Mouse (Mus musculus): Measurements from ENCODE around the gene Xpr1. TPM values are rescaled to one million over a fixed set of nuclear protein-coding genes. Genes with fewer than 3 reads are reported as not detected.
A peak's percentile ranks its signal among the peaks of the same experiment; 100 is the strongest.

Gene Xpr1
- total RNA-seq, 2 experiments from 2014 or later = 43.0 to 44.6 TPM

- intact Hi-C loops (cut with DNase I) = no loop called here
- no peak for DNase-seq
Measured at GRCm38 (mm10) chr1:155344019-155344418, 73.2 kb downstream of the Xpr1 start.

GRCm38 (mm10) chr1:155339622-155340021 lies 77.6 kb downstream of the Xpr1 start:
- intact Hi-C loops (cut with DNase I) = no loop called here
- no peak for DNase-seq

GRCm38 (mm10) chr1:155337315-155337714 lies 79.9 kb downstream of the Xpr1 start:
- no peak for DNase-seq

GRCm38 (mm10) chr1:155335963-155336362 lies 81.3 kb downstream of the Xpr1 start:
- intact Hi-C loops (cut with DNase I) = no loop called here
- no peak for DNase-seq

More at GRCm38 (mm10) chr1:155337315-155337714, 79.9 kb downstream of the Xpr1 start:
- intact Hi-C loops (cut with DNase I) = no loop called here

- intact Hi-C loops (cut with DNase I) = no loop called here
- no peak for DNase-seq
Measured at GRCm38 (mm10) chr1:155322183-155322582, 95.0 kb downstream of the Xpr1 start.

- intact Hi-C loops (cut with DNase I) = no loop called here
- DNase-seq = no peak
Measured at GRCm38 (mm10) chr1:155320091-155320833, 97.0 kb downstream of the Xpr1 start.

- no peak for DNase-seq
- intact Hi-C loops (cut with DNase I) = no loop called here
Measured at GRCm38 (mm10) chr1:155319513-155319912, 97.7 kb downstream of the Xpr1 start.

GRCm38 (mm10) chr1:155311672-155312071 lies 105.5 kb downstream of the Xpr1 start:
- no peak for DNase-seq
- intact Hi-C loops (cut with DNase I) = no loop called here

GRCm38 (mm10) chr1:155306879-155307278 lies 110.3 kb downstream of the Xpr1 start:
- DNase-seq = no peak
- intact Hi-C loops (cut with DNase I) = no loop called here

GRCm38 (mm10) chr1:155303402-155303801 lies 113.8 kb downstream of the Xpr1 start:
- DNase-seq = no peak
- intact Hi-C loops (cut with DNase I) = no loop called here

- intact Hi-C loops (cut with DNase I) = no loop called here
- DNase-seq = no peak
Measured at GRCm38 (mm10) chr1:155297615-155298014, 119.6 kb downstream of the Xpr1 start.

GRCm38 (mm10) chr1:155297203-155297602 lies 120.0 kb downstream of the Xpr1 start:
- intact Hi-C loops (cut with DNase I) = no loop called here
- no peak for DNase-seq

- no peak for DNase-seq
- intact Hi-C loops (cut with DNase I) = loop anchor here (1.0 to 5.0 kb wide), 3 partner anchors 124 to 244 kb away; partner anchors contain the start of gene Xpr1
Measured at GRCm38 (mm10) chr1:155293446-155293845, 123.8 kb downstream of the Xpr1 start.

GRCm38 (mm10) chr1:155289411-155289810 lies 127.8 kb downstream of the Xpr1 start:
- DNase-seq = no peak
- intact Hi-C loops (cut with DNase I) = no loop called here

- intact Hi-C loops (cut with DNase I) = no loop called here
Measured at GRCm38 (mm10) chr1:155288033-155288432, 129.2 kb downstream of the Xpr1 start.

GRCm38 (mm10) chr1:155283808-155284207 lies 133.4 kb downstream of the Xpr1 start:
- no peak for DNase-seq
- intact Hi-C loops (cut with DNase I) = loop anchor here (5.0 kb wide), 1 partner anchor 62 kb away; no protein-coding TSS in a partner anchor

More at GRCm38 (mm10) chr1:155288033-155288432, 129.2 kb downstream of the Xpr1 start:
- DNase-seq = no peak

GRCm38 (mm10) chr1:155281003-155281793 lies 136.0 kb downstream of the Xpr1 start:
- intact Hi-C loops (cut with DNase I) = loop anchor here (2.0 to 5.0 kb wide), 2 partner anchors 59 to 256 kb away; no protein-coding TSS in a partner anchor
- DNase-seq = peak; percentile 26 to 56

GRCm38 (mm10) chr1:155280306-155280705 lies 136.9 kb downstream of the Xpr1 start:
- DNase-seq = no peak
- intact Hi-C loops (cut with DNase I) = loop anchor here (2.0 to 5.0 kb wide), 2 partner anchors 58 to 256 kb away; no protein-coding TSS in a partner anchor

GRCm38 (mm10) chr1:155276381-155277033 lies 140.7 kb downstream of the Xpr1 start:
- DNase-seq = no peak
- intact Hi-C loops (cut with DNase I) = no loop called here

GRCm38 (mm10) chr1:155275793-155276192 lies 141.4 kb downstream of the Xpr1 start:
- DNase-seq = no peak
- intact Hi-C loops (cut with DNase I) = no loop called here

- peak in 1 of 2 experiments; percentile 40 for DNase-seq
- intact Hi-C loops (cut with DNase I) = no loop called here
Measured at GRCm38 (mm10) chr1:155274976-155275375, 142.2 kb downstream of the Xpr1 start.
